Mouse (Mus musculus): ENCODE data around the gene Gm49396. TPM values are rescaled to one million over a fixed set of nuclear protein-coding genes. Genes with fewer than 3 reads are reported as not detected.
A peak's percentile ranks its signal among the peaks of the same experiment; 100 is the strongest.

Gene Gm49396
- total RNA-seq, 4 experiments from 2014 or later: 0.56 to 1.9 (median 1.5) TPM

GRCm38 (mm10) chr7:30552102-30553020, 10.8 kb upstream of the Gm49396 start, which contains the start of the genes Hspb6 and Proser3:
Hspb6 (plus strand) TSS chr7:30552178.
Proser3 (minus strand) TSS chr7:30552299.
- peak; percentile 95 to 96 for DNase-seq (ENCODE audit: low spot score in 2 of 2)

GRCm38 (mm10) chr7:30553021-30553589, 10.0 kb upstream of the Gm49396 start:
- peak; percentile 50 to 72 for DNase-seq (ENCODE audit: low spot score in 2 of 2)

GRCm38 (mm10) chr7:30553810-30554584, 9.1 kb upstream of the Gm49396 start:
- DNase-seq (ENCODE audit: low spot score in 2 of 2): no peak

- DNase-seq (ENCODE audit: low spot score in 2 of 2): no peak
These were observed 6.1 kb upstream of the Gm49396 start for GRCm38 (mm10) chr7:30556894-30557536.

- no peak for DNase-seq (ENCODE audit: low spot score in 2 of 2)
These were observed 5.1 kb upstream of the Gm49396 start for GRCm38 (mm10) chr7:30557901-30558514.

- no peak for DNase-seq (ENCODE audit: low spot score in 2 of 2)
These were observed 4.3 kb upstream of the Gm49396 start for GRCm38 (mm10) chr7:30558656-30559442.

- DNase-seq (ENCODE audit: low spot score in 2 of 2): peak; percentile 98 to 99
These were observed 3.6 kb upstream of the Gm49396 start, which contains the start of gene Lin37 for GRCm38 (mm10) chr7:30559443-30559954. Lin37 (minus strand) TSS chr7:30559838.

- DNase-seq (ENCODE audit: low spot score in 2 of 2): no peak
These were observed 2.8 kb upstream of the Gm49396 start for GRCm38 (mm10) chr7:30560296-30560695.

- no peak for DNase-seq (ENCODE audit: low spot score in 2 of 2)
These were observed 523 bp upstream of the Gm49396 start for GRCm38 (mm10) chr7:30562526-30563116.

GRCm38 (mm10) chr7:30563906-30564280, 749 bp downstream of the Gm49396 start:
- DNase-seq (ENCODE audit: low spot score in 2 of 2): no peak

GRCm38 (mm10) chr7:30564970-30565571, 1.9 kb downstream of the Gm49396 start, which contains the start of gene Igflr1:
Igflr1 (plus strand) TSS chr7:30565427.
- no peak for DNase-seq (ENCODE audit: low spot score in 2 of 2)

GRCm38 (mm10) chr7:30566033-30566432, 2.9 kb downstream of the Gm49396 start:
- DNase-seq (ENCODE audit: low spot score in 2 of 2): no peak

GRCm38 (mm10) chr7:30567555-30567954, 4.4 kb downstream of the Gm49396 start:
- no peak for DNase-seq (ENCODE audit: low spot score in 2 of 2)

- no peak for DNase-seq (ENCODE audit: low spot score in 2 of 2)
These were observed 9.2 kb downstream of the Gm49396 start for GRCm38 (mm10) chr7:30572389-30572788.

- peak; percentile 86 to 89 for DNase-seq (ENCODE audit: low spot score in 2 of 2)
These were observed 9.8 kb downstream of the Gm49396 start for GRCm38 (mm10) chr7:30572969-30573368.

- DNase-seq (ENCODE audit: low spot score in 2 of 2): no peak
These were observed 16.8 kb downstream of the Gm49396 start for GRCm38 (mm10) chr7:30579950-30580349.

- DNase-seq (ENCODE audit: low spot score in 2 of 2): peak in 1 of 2 experiments; percentile 1
These were observed 18.4 kb downstream of the Gm49396 start for GRCm38 (mm10) chr7:30581547-30581946.

GRCm38 (mm10) chr7:30584339-30584738, 21.2 kb downstream of the Gm49396 start:
- DNase-seq (ENCODE audit: low spot score in 2 of 2): no peak

GRCm38 (mm10) chr7:30585170-30585569, 22.0 kb downstream of the Gm49396 start:
- no peak for DNase-seq (ENCODE audit: low spot score in 2 of 2)

Data from gastrocnemius, adult 8-10 months (tissue).